Mouse (Mus musculus): ENCODE measurements around the gene Rpusd3. TPM values are rescaled to one million over a fixed set of nuclear protein-coding genes. Genes with fewer than 3 reads are reported as not detected.

The Rpusd3 gene
- polyA plus RNA-seq, 1 experiment = 11.7 TPM

DNA sequence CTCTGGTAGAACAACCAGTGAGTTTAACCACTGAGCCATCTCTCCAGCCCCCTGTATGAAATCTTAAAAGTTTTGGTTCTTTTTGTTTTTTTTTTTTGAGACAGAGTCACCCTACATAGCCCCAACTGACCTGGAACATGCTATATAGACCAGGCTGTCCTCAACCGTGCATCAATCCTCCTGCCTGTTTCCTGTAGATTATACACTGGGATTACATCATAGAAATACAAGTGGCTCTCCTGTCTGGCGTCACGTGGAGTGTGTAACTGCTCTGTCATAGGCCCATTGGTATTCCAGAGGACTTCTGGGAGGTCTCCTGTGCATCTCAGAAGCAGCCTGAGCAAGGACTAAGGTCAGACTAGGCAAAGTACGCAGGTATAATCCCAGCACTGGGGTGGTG lies 3.9 kb upstream of the Rpusd3 start:
- no peak overlapping the region for H3ac ChIP-seq (ENCODE audit: control insufficient read depth, insufficient read length)
- TF ChIP-seq SRF (IDR thresholded peaks at IDR 0.05; ENCODE audit: control insufficient read depth, insufficient read length, low read depth) = no peak
- no peak for TF ChIP-seq MAX (IDR thresholded peaks at IDR 0.05; ENCODE audit: low read depth)
- TF ChIP-seq USF1 (IDR thresholded peaks at IDR 0.05; ENCODE audit: low read depth) = peak; percentile 12
- H3K79me2 ChIP-seq (ENCODE audit: control insufficient read depth, insufficient read depth) = no peaks in the 10 kb centered on the region
- H3K4me3 ChIP-seq = no peak overlapping the region
- H3K36me3 ChIP-seq (ENCODE audit: control insufficient read depth, insufficient read depth) = no peaks in the 10 kb centered on the region
- H3K27me3 ChIP-seq (ENCODE audit: control insufficient read depth, insufficient read depth, insufficient read length) = peaks cover 8% of the 10 kb centered on the region
- H3K4me2 ChIP-seq (ENCODE audit: low read depth) = no peak overlapping the region

DNA sequence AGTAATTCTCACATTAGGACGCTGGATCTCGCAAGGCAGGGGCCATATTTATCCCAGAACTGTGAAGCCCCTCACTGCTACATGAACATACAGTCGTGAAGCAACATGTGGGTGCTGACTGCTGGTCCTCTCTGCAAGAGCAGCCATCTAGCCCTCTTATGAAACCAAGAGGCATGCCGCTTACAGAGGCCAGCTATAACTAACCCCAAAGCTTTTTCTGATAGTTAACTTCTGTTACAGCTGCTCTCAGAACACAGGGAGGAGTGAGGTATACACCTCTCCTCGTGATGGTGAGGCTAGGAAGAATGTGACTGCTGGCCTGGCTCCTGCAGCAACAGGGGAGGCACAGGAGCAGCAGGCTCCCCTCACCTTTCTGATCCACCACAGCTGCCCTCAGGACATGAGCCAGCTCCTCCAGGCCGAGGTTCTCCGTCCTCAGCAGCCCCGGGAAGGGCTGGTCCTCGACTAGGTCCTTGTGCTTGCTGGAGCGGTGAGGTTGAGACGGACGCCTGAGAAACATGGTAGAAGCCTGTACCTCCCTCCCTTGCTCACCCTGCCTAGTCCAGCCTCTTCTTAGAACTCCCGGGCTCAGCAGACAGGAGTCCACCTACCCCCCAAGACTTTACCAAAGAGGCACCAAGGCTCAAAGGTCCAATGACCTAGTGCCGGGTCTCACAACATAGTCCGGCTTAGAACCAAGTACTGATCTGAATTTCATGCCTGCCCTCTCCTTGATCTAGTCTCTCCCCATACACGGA lies 520 bp downstream of the Rpusd3 start:
- peak overlapping the region; percentile 42 for H3K4me3 ChIP-seq
- H3ac ChIP-seq (ENCODE audit: control insufficient read depth, insufficient read length) = peak overlapping the region; percentile 23
- H3K79me2 ChIP-seq (ENCODE audit: control insufficient read depth, insufficient read depth) = no peaks in the 10 kb centered on the region
- peak overlapping the region; percentile 91 for H3K4me2 ChIP-seq (ENCODE audit: low read depth)
- H3K27me3 ChIP-seq (ENCODE audit: control insufficient read depth, insufficient read depth, insufficient read length) = no peaks in the 10 kb centered on the region
- H3K36me3 ChIP-seq (ENCODE audit: control insufficient read depth, insufficient read depth) = no peaks in the 10 kb centered on the region
- TF ChIP-seq MAX (IDR thresholded peaks at IDR 0.05; ENCODE audit: low read depth) (no peak), MYOD1 (IDR thresholded peaks at IDR 0.05; ENCODE audit: control insufficient read depth in 1 of 3, insufficient read length in 2 of 3, low read depth in 2 of 3) (no peak), E2F4 (IDR thresholded peaks at IDR 0.05; ENCODE audit: insufficient read depth) (no peak), TCF12 (IDR thresholded peaks at IDR 0.05; ENCODE audit: insufficient read depth, poor library complexity, severe bottlenecking) (no peak), MYOG (IDR thresholded peaks at IDR 0.05; ENCODE audit: control insufficient read depth in 1 of 3, insufficient read depth in 1 of 3, insufficient read length in 2 of 3, low read depth in 2 of 3) (no peak), POLR2AphosphoS2 (IDR thresholded peaks at IDR 0.05; ENCODE audit: insufficient read length, low read depth) (no peak), CEBPB (IDR thresholded peaks at IDR 0.05; ENCODE audit: insufficient read depth, poor library complexity, severe bottlenecking) (no peak), POLR2A (IDR thresholded peaks at IDR 0.05; ENCODE audit: insufficient read length, low read depth) (no peak), REST (IDR thresholded peaks at IDR 0.05; ENCODE audit: insufficient read depth, insufficient read length) (no peak), USF1 (IDR thresholded peaks at IDR 0.05; ENCODE audit: low read depth) (no peak)

DNA sequence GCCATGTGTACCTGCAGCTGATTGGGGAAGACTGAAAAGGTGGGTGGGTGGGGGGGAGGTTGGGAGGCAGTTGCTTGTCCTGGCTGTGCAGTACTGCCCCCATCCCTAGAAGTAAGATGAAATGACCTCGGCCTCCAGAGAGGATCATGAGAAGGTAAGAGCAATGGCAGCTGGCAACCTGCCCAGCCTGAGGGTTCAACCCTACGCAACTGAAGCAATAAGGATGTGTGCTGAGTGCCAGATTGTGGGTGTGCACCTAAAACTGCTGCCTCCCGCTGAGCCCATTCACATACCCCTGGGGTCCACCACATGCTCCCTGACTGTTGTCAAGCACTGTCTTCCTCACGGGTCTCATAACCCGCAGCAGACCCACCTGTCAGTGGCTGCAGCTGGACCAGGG lies 2.7 kb downstream of the Rpusd3 start:
- Histone ChIP-seq H3K4me3 (no peak overlapping the region), H3K79me2 (ENCODE audit: control insufficient read depth, insufficient read depth) (no peaks in the 10 kb centered on the region), H3K36me3 (ENCODE audit: control insufficient read depth, insufficient read depth) (no peaks in the 10 kb centered on the region), H3ac (ENCODE audit: control insufficient read depth, insufficient read length) (no peak overlapping the region), H3K27me3 (ENCODE audit: control insufficient read depth, insufficient read depth, insufficient read length) (no peaks in the 10 kb centered on the region), H3K4me2 (ENCODE audit: low read depth) (no peak overlapping the region)
- TF ChIP-seq MYOD1 (IDR thresholded peaks at IDR 0.05; ENCODE audit: control insufficient read depth in 1 of 3, insufficient read length in 2 of 3, low read depth in 2 of 3) (no peak), TCF12 (IDR thresholded peaks at IDR 0.05; ENCODE audit: insufficient read depth, poor library complexity, severe bottlenecking) (no peak), MYOG (IDR thresholded peaks at IDR 0.05; ENCODE audit: control insufficient read depth in 1 of 3, insufficient read depth in 1 of 3, insufficient read length in 2 of 3, low read depth in 2 of 3) (no peak), E2F4 (IDR thresholded peaks at IDR 0.05; ENCODE audit: insufficient read depth) (no peak), POLR2AphosphoS2 (IDR thresholded peaks at IDR 0.05; ENCODE audit: insufficient read length, low read depth) (no peak), SRF (IDR thresholded peaks at IDR 0.05; ENCODE audit: control insufficient read depth, insufficient read length, low read depth) (no peak), POLR2A (IDR thresholded peaks at IDR 0.05; ENCODE audit: insufficient read length, low read depth) (no peak), MAX (IDR thresholded peaks at IDR 0.05; ENCODE audit: low read depth) (no peak)

DNA sequence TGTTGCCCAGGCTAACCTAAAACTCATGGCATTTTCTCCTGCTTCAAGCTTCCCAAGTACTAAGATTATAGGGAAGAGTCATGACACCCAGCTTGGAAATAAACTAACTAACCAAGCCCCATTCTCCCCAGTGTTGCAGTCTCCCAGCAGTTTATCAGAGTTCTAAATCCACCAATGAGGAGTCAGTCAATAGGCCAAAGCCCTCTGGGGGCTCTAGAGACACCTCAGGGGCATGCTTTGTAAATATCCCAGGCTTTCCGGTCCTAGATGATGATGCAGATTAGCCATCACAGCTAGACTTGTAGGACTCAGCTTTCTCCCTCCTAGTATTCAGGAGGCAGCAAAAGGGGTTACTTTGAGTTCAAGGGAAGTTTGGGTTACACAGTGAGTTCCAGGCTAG lies 9.1 kb downstream of the Rpusd3 start:
- H3K79me2 ChIP-seq (ENCODE audit: control insufficient read depth, insufficient read depth) = no peaks in the 10 kb centered on the region
- no peak overlapping the region for H3K4me3 ChIP-seq
- no peaks in the 10 kb centered on the region for H3K27me3 ChIP-seq (ENCODE audit: control insufficient read depth, insufficient read depth, insufficient read length)
- no peak overlapping the region for H3K4me2 ChIP-seq (ENCODE audit: low read depth)
- H3K36me3 ChIP-seq (ENCODE audit: control insufficient read depth, insufficient read depth) = no peaks in the 10 kb centered on the region
- TF ChIP-seq E2F4 (IDR thresholded peaks at IDR 0.05; ENCODE audit: insufficient read depth) = no peak
- TF ChIP-seq CEBPB (IDR thresholded peaks at IDR 0.05; ENCODE audit: insufficient read depth, poor library complexity, severe bottlenecking) = no peak
- TF ChIP-seq REST (IDR thresholded peaks at IDR 0.05; ENCODE audit: insufficient read depth, insufficient read length) = no peak
- TF ChIP-seq SRF (IDR thresholded peaks at IDR 0.05; ENCODE audit: control insufficient read depth, insufficient read length, low read depth) = no peak
- no peak for TF ChIP-seq MYOD1 (IDR thresholded peaks at IDR 0.05; ENCODE audit: control insufficient read depth in 1 of 3, insufficient read length in 2 of 3, low read depth in 2 of 3)
- TF ChIP-seq POLR2AphosphoS2 (IDR thresholded peaks at IDR 0.05; ENCODE audit: insufficient read length, low read depth) = no peak
- no peak for TF ChIP-seq POLR2A (IDR thresholded peaks at IDR 0.05; ENCODE audit: insufficient read length, low read depth)
- no peak for TF ChIP-seq TCF12 (IDR thresholded peaks at IDR 0.05; ENCODE audit: insufficient read depth, poor library complexity, severe bottlenecking)
- TF ChIP-seq USF1 (IDR thresholded peaks at IDR 0.05; ENCODE audit: low read depth) = no peak
- TF ChIP-seq MAX (IDR thresholded peaks at IDR 0.05; ENCODE audit: low read depth) = no peak
- no peak for TF ChIP-seq TCF3 (IDR thresholded peaks at IDR 0.05; ENCODE audit: insufficient read length, low read depth)
- no peak for TF ChIP-seq MYOG (IDR thresholded peaks at IDR 0.05; ENCODE audit: control insufficient read depth in 1 of 3, insufficient read depth in 1 of 3, insufficient read length in 2 of 3, low read depth in 2 of 3)
- no peak overlapping the region for H3ac ChIP-seq (ENCODE audit: control insufficient read depth, insufficient read length)

DNA sequence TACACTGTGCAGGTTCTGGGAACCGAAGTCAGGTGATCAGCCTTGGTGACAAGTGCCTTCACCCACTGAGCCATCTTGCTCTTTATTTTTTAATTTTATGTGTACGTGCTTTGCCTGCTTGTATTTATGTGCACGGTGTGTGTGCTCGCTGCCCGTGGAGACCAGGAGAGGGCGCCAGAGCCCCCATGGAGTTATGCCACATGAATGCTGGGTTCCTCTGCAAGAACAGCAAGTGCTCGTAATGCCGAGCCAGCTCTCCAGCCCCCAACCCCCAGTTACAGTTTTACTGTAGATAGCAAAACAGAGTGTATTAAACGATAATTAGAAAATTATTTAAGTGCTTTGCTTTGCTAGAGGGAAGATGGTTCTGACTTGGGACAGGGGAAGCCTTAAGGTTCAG lies 12.5 kb downstream of the Rpusd3 start:
- TF ChIP-seq CEBPB (IDR thresholded peaks at IDR 0.05; ENCODE audit: insufficient read depth, poor library complexity, severe bottlenecking) (no peak), REST (IDR thresholded peaks at IDR 0.05; ENCODE audit: insufficient read depth, insufficient read length) (no peak), POLR2A (IDR thresholded peaks at IDR 0.05; ENCODE audit: insufficient read length, low read depth) (no peak), USF1 (IDR thresholded peaks at IDR 0.05; ENCODE audit: low read depth) (no peak), TCF12 (IDR thresholded peaks at IDR 0.05; ENCODE audit: insufficient read depth, poor library complexity, severe bottlenecking) (no peak), POLR2AphosphoS2 (IDR thresholded peaks at IDR 0.05; ENCODE audit: insufficient read length, low read depth) (no peak), SRF (IDR thresholded peaks at IDR 0.05; ENCODE audit: control insufficient read depth, insufficient read length, low read depth) (no peak), MAX (IDR thresholded peaks at IDR 0.05; ENCODE audit: low read depth) (no peak), E2F4 (IDR thresholded peaks at IDR 0.05; ENCODE audit: insufficient read depth) (no peak), TCF3 (IDR thresholded peaks at IDR 0.05; ENCODE audit: insufficient read length, low read depth) (no peak), MYOG (IDR thresholded peaks at IDR 0.05; ENCODE audit: control insufficient read depth in 1 of 3, insufficient read depth in 1 of 3, insufficient read length in 2 of 3, low read depth in 2 of 3) (no peak), MYOD1 (IDR thresholded peaks at IDR 0.05; ENCODE audit: control insufficient read depth in 1 of 3, insufficient read length in 2 of 3, low read depth in 2 of 3) (no peak)
- no peaks in the 10 kb centered on the region for H3K27me3 ChIP-seq (ENCODE audit: control insufficient read depth, insufficient read depth, insufficient read length)
- H3K4me2 ChIP-seq (ENCODE audit: low read depth) = no peak overlapping the region
- H3K79me2 ChIP-seq (ENCODE audit: control insufficient read depth, insufficient read depth) = no peaks in the 10 kb centered on the region
- no peaks in the 10 kb centered on the region for H3K36me3 ChIP-seq (ENCODE audit: control insufficient read depth, insufficient read depth)
- H3K4me3 ChIP-seq = no peak overlapping the region
- H3ac ChIP-seq (ENCODE audit: control insufficient read depth, insufficient read length) = no peak overlapping the region

Measured in myocyte (in vitro differentiated cells).